Mouse (Mus musculus) heart, postnatal 36 days (tissue): Measurements from ENCODE around the gene Ccr1. TPM values are rescaled to one million over a fixed set of nuclear protein-coding genes. Genes with fewer than 3 reads are reported as not detected.
"Not testable (repeated sequence)": the region's sequence is repeated elsewhere in the genome, so short reads cannot be mapped to it uniquely, and the experiment has no call there.

Source experiments
- DNase-seq, 2 experiments: peaks; one replicate each; pipeline ENCODE4 v3.0.0; 2021 to 2022
- intact Hi-C: fragments of 180-260 bp; cut with DNase I; formaldehyde crosslinking; loops from one replicate; pipeline ENCODE4 v1.15.1; 2025
- total RNA-seq, 2 experiments: library from RNA; stranded (reverse); gene quantifications; 2 replicates each; pipeline ENCODE4 v1.2.3; 2021

Gene Ccr1
- total RNA-seq, 2 experiments from 2014 or later, result 1.1 to 1.3 TPM

- DNase-seq, result peak; percentile 28 to 42
- intact Hi-C loops, result no loop called here
Observed at GRCm38 (mm10) chr9:123928759-123929246, 39.7 kb downstream of the Ccr1 start.

GRCm38 (mm10) chr9:123928118-123928758 is 40.3 kb downstream of the Ccr1 start:
- intact Hi-C loops, result no loop called here
- DNase-seq, result no peak

- no peak for DNase-seq
- intact Hi-C loops, result no loop called here
Observed at GRCm38 (mm10) chr9:123927281-123927960, 41.1 kb downstream of the Ccr1 start.

- intact Hi-C loops, result not testable (repeated sequence)
- peak; percentile 56 to 60 for DNase-seq
Observed at GRCm38 (mm10) chr9:123926041-123926440, 42.5 kb downstream of the Ccr1 start.

GRCm38 (mm10) chr9:123925101-123925946 is 43.2 kb downstream of the Ccr1 start:
- DNase-seq, result peak; percentile 90 to 91
- intact Hi-C loops, result no loop called here

- intact Hi-C loops, result no loop called here
- peak; percentile 93 to 95 for DNase-seq
Observed at GRCm38 (mm10) chr9:123924589-123925066, 43.9 kb downstream of the Ccr1 start.

- intact Hi-C loops, result not testable (repeated sequence)
- peak; percentile 78 to 79 for DNase-seq
Observed at GRCm38 (mm10) chr9:123924035-123924434, 44.5 kb downstream of the Ccr1 start.

- intact Hi-C loops, result no loop called here
- peak in 1 of 2 experiments; percentile 28 for DNase-seq
Observed at GRCm38 (mm10) chr9:123923146-123923991, 45.1 kb downstream of the Ccr1 start.

Other genes with a start within 250 kb of the Ccr1 start
- gene Cxcr6, start 162.2 kb downstream of the Ccr1 start, total RNA-seq, result not detected
- gene Fyco1, start 116.8 kb downstream of the Ccr1 start, total RNA-seq, result 100 to 1,000 TPM; 273 to 277 TPM
- gene Xcr1, start 106.7 kb downstream of the Ccr1 start, total RNA-seq, result not detected
- gene Ccr1l1, start 9.7 kb upstream of the Ccr1 start, total RNA-seq, result not detected
- gene Ccr3, start 53.3 kb upstream of the Ccr1 start, total RNA-seq, result not detected
- gene Ccr2, start 133.3 kb upstream of the Ccr1 start, total RNA-seq, result 1 to 10 TPM; 1.2 to 1.7 TPM
- 1 to 10 TPM; 1.5 to 5.1 TPM for gene Ccr5, start 152.9 kb upstream of the Ccr1 start, total RNA-seq